Mouse (Mus musculus): Measurements from ENCODE around the gene Klhl22.

Gene Klhl22

DNA sequence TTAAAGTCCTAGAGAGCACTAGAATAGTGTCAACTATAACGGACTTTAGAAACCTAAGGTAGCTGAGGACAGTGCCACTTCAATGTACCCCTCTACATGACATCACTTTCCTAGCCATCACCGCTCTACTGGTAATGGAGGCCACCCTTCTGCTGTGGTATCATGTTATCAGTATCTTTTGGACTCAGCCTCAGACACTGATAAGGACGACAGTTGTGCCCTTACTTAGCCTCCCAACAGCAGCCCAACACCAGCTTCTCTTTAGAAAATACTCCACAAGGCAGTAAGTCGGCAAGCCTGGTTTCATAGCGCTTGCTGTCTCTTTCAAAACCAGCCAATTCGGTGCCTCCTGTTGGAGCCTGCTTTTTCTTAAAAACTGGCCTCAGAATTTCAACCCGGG is 75.1 kb downstream of the Klhl22 start:
- no peak for DNase-seq

DNA sequence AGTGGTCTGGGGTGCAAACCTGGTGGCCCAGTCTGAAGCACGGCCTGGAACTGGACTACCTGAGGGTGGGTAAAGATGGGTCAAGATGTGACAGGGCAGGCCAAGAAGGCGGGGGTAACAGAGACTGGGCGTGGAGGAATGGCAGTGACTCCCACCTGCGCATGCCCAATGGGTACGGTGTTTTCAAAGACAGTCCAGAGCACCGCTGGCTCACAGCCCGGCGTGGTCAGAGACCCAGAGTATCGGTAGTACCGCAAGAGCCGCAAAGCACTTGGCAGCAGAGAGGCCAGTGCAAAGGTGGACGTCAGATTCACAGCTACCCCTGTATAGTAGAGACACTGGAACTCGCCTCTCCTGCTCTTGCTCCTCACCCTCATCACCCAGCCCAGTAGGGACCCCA is 76.1 kb downstream of the Klhl22 start:
- no peak for DNase-seq

DNA sequence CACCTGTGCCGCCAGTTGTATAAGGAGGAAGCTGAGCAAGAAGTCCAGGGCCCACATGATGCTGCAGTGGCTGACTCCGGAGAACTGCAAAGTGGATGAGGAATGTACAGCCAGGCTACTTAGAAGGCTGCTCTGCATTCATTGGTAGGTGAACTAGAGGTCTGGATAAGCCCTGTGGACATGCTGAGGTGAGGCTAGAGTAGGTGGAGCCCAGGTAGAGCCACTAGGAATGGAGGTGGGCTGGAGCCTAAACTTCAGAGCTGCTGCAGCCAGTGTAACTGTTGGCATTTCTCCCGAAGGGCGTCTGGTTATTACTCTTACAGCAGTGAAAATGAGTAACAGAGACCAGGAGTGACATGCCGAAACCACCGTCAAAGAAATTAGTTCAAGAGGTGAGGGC is 78.6 kb downstream of the Klhl22 start, which contains the start of gene Car15:
Car15 (minus strand) TSS at position 314 of the 400 bp plus-strand sequence.
- no peak for DNase-seq

DNA sequence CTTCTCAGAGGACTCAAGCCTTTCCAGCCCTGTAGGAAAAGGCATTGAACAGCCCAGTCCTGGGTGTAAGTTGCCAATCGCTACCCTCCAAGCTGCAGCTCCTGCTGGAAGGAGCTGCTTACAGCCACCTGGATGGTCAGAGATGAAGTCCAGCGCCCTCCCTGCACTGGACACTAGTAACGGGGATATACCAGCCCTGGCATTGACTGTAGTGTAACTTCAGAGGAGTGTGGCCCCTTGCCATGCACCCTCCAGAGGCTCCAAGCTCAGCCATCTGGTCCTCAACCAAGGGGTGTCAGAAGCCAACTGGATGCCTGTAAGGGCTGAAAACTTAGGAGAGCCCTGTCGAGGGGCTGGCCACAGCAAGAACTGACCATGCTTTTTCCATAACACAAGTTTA is 80.6 kb downstream of the Klhl22 start:
- DNase-seq: no peak

DNA sequence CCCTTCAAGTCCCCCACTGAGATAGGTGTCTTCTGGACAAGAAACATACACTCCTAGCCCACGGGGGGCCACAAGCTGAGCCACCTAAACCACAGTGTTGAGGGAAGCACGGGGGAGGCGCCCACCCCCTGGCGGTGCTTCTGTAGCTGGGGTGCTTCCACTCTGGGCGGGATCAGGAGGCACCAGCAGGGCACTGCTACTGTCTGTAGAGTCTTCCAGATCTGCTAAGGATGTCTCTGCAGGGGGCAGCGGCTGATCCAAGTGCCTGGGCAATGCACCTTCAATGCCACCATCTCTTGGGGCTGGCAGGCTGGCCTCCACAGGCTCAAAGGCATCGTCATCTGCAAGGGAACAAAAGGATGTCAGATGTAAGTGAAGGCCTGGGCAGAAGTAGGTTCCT is 83.0 kb downstream of the Klhl22 start:
- DNase-seq: no peak

All from right cerebral cortex, postnatal 4 days (tissue).